Mouse (Mus musculus): Measurements from ENCODE around the gene Abhd17a.

DNA sequence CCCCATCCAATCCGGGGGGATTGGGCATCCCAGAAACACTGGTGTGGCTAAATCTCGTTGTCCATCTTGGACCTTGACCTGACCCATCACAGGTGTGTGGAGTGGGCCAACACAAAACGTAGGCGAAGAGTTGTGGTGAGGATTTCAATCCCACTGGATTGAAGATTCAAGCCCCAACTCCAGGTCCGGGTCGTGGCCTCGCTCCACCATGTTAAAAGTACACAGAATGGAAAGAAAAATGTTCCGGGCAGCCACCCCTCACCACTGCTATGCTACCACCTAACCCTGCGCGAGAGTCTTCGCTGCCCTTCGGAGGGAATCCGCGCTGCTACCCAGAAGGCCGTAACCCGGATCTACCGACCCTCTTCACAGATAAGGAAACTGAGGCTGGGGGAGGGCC is 14.2 kb downstream of the Abhd17a start:
- TF ChIP-seq CTCF (IDR thresholded peaks at IDR 0.05; ENCODE audit: low read depth) = no peak
- no peak for TF ChIP-seq EP300 (IDR thresholded peaks at IDR 0.05; ENCODE audit: low read depth)
